Mouse (Mus musculus) liver, adult 2 months (tissue): ENCODE results near the gene Ppp1r21.

Experiments
- CTCF ChIP-seq: fragments of 200-500 bp; IDR thresholded peaks from 2 replicates; pipeline ENCODE4 v1.5.1; 2011; ENCODE audit warnings: low read depth, low read length, control low read depth
- POLR2A ChIP-seq: fragments of 200-500 bp; IDR thresholded peaks from 2 replicates; pipeline ENCODE4 v1.6.1; 2011; ENCODE audit warnings: low read length, control low read depth; ENCODE audit not compliant: insufficient read depth; ENCODE audit errors: extremely low read depth

DNA sequence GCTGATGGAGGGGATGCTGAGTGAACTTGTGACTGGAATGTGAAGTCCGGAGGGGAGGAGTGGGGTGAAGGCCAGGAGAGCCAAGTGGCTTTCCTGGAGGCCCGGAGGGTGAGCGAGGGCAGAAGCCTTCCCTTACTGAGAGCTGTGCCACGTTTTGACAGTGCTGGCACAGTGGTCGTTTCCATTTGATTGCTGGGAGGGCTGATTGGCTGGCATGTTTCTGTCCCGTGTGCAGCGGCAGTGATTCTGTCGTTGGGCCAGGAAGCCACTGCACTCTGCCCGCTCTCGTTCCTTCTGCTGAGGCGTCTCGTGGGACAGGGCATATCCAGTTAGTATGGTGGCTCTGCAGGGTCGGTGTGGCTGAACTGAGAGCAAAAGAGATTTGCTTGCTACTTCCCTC, 26.3 kb downstream of the Ppp1r21 start:
- TF ChIP-seq CTCF (no peak), POLR2A (no peak)
